Mouse (Mus musculus) ES-E14 (cell line): ENCODE results near the gene Grin2d. TPM values are rescaled to one million over a fixed set of nuclear protein-coding genes. Genes with fewer than 3 reads are reported as not detected.

ENCODE experiments used
- DNase-seq: peaks from one replicate; pipeline ENCODE4 v3.0.0-alpha.2; 2013; ENCODE audit warnings: low read depth, low spot score
- H3K27ac ChIP-seq: 2 replicates; pipeline ENCODE4 v1.5.1; 2012; ENCODE audit warnings: low read depth, mild to moderate bottlenecking, low read length, moderate library complexity, mixed read lengths; ENCODE audit not compliant: poor library complexity, insufficient read depth, severe bottlenecking
- H3K36me3 ChIP-seq: 2 replicates; pipeline ENCODE4 v1.6.1; 2012; ENCODE audit warnings: mild to moderate bottlenecking, low read length, moderate library complexity, mixed read lengths; ENCODE audit not compliant: control insufficient read depth, poor library complexity, insufficient read depth, severe bottlenecking
- H3K4me1 ChIP-seq, 2 experiments: fragments of 150-350 bp in 1 of 2; sonication (generic) in 1 of 2; 2 replicates each; pipeline ENCODE4 v1.6.1; 2012; ENCODE audit warnings: low read length in 2 of 2, mild to moderate bottlenecking in 1 of 2, mixed read lengths in 1 of 2; ENCODE audit not compliant: control insufficient read depth in 2 of 2, insufficient read depth in 2 of 2, poor library complexity in 1 of 2
- H3K4me3 ChIP-seq, 2 experiments: fragments of 150-350 bp in 1 of 2; sonication (generic) in 1 of 2; 2 replicates each; pipeline ENCODE4 v1.5.1; 2012; ENCODE audit warnings: low read length in 2 of 2, low read depth in 1 of 2, mild to moderate bottlenecking in 1 of 2, mixed read lengths in 1 of 2; ENCODE audit not compliant: insufficient read depth in 1 of 2, poor library complexity in 1 of 2, severe bottlenecking in 1 of 2
- H3K9ac ChIP-seq: 2 replicates; pipeline ENCODE4 v1.6.1; 2012; ENCODE audit warnings: low read depth, mild to moderate bottlenecking, low read length, mixed read lengths; ENCODE audit not compliant: poor library complexity, insufficient read depth, severe bottlenecking
- H3K9me3 ChIP-seq: fragments of 150-350 bp; sonication (generic); 2 replicates; pipeline ENCODE4 v1.6.1; 2012; ENCODE audit warnings: low read depth, mild to moderate bottlenecking, low read length; ENCODE audit not compliant: control insufficient read depth, insufficient read depth
- CHD2 ChIP-seq: IDR thresholded peaks from 2 replicates; pipeline ENCODE4 v1.6.1; 2014; ENCODE audit warnings: mild to moderate bottlenecking, low read depth, low read length, inconsistent platforms
- HCFC1 ChIP-seq: IDR thresholded peaks from 2 replicates; pipeline ENCODE4 v1.6.1; 2012; ENCODE audit warnings: low read length, inconsistent platforms, borderline replicate concordance; ENCODE audit not compliant: insufficient read depth
- MAFK ChIP-seq: IDR thresholded peaks from 2 replicates; pipeline ENCODE4 v1.6.1; 2014; ENCODE audit warnings: mild to moderate bottlenecking, low read depth, low read length, inconsistent platforms; ENCODE audit not compliant: insufficient read depth
- ZC3H11A ChIP-seq: IDR thresholded peaks from 2 replicates; pipeline ENCODE4 v1.6.1; 2012; ENCODE audit warnings: low read depth, mild to moderate bottlenecking, inconsistent platforms, low read length, borderline replicate concordance
- ZNF384 ChIP-seq: IDR thresholded peaks from 2 replicates; pipeline ENCODE4 v1.6.1; 2012; ENCODE audit warnings: low read depth, low read length, inconsistent platforms
- in situ Hi-C, 2 experiments: fragments of 600-800 bp; cut with MboI; formaldehyde crosslinking; loops; one replicate each; pipeline ENCODE4 v1.15.1; 2025; ENCODE audit warnings: low sequenced_read_pairs in 2 of 2, inconsistent platforms in 1 of 2; ENCODE audit not compliant: unreplicated experiment in 2 of 2
- total RNA-seq: library from RNA; depleted of rRNA; stranded (reverse); fragments of 300-350 nt; gene quantifications from 2 replicates; pipeline ENCODE4 v1.2.3, GENCODE M21; 2012

Gene Grin2d
- total RNA-seq, 1 experiment, result 0.67 TPM

GRCm38 (mm10) chr7:45850661-45851060 lies 27.5 kb downstream of the Grin2d start:
- no peak overlapping the region for H3K27ac ChIP-seq
- no peak for DNase-seq
- no peaks in the 10 kb centered on the region for H3K4me1 ChIP-seq
- in situ Hi-C loops, result no loop called here
- TF ChIP-seq CHD2 (no peak), MAFK (no peak), ZNF384 (no peak), HCFC1 (no peak), ZC3H11A (no peak)
- H3K9ac ChIP-seq, result no peak overlapping the region
- no peaks in the 10 kb centered on the region for H3K9me3 ChIP-seq
- no peak overlapping the region for H3K4me3 ChIP-seq
- H3K36me3 ChIP-seq, result no peaks in the 10 kb centered on the region

GRCm38 (mm10) chr7:45848447-45849027 lies 29.6 kb downstream of the Grin2d start:
- no peak overlapping the region for H3K9ac ChIP-seq
- no peak for DNase-seq

GRCm38 (mm10) chr7:45842950-45843744 lies 35.0 kb downstream of the Grin2d start:
- H3K27ac ChIP-seq, result no peak overlapping the region
- in situ Hi-C loops, result no loop called here
- H3K9me3 ChIP-seq, result no peaks in the 10 kb centered on the region
- no peak for DNase-seq
- H3K9ac ChIP-seq, result no peak overlapping the region
- H3K4me3 ChIP-seq, result no peak overlapping the region
- TF ChIP-seq CHD2 (no peak), MAFK (no peak), HCFC1 (no peak), ZC3H11A (no peak), ZNF384 (no peak)
- no peaks in the 10 kb centered on the region for H3K4me1 ChIP-seq
- H3K36me3 ChIP-seq, result no peaks in the 10 kb centered on the region

More at GRCm38 (mm10) chr7:45848447-45849027, 29.6 kb downstream of the Grin2d start:
- no peak overlapping the region for H3K27ac ChIP-seq
- H3K4me3 ChIP-seq, result no peak overlapping the region
- in situ Hi-C loops, result no loop called here
- H3K4me1 ChIP-seq, result no peaks in the 10 kb centered on the region
- no peak for TF ChIP-seq ZC3H11A
- no peak for TF ChIP-seq ZNF384
- TF ChIP-seq HCFC1, result no peak
- TF ChIP-seq CHD2, result no peak
- no peak for TF ChIP-seq MAFK
- no peaks in the 10 kb centered on the region for H3K36me3 ChIP-seq
- no peaks in the 10 kb centered on the region for H3K9me3 ChIP-seq

GRCm38 (mm10) chr7:45833924-45834323 lies 44.3 kb downstream of the Grin2d start:
- in situ Hi-C loops, result no loop called here
- TF ChIP-seq HCFC1 (no peak), ZC3H11A (no peak), MAFK (no peak), CHD2 (no peak), ZNF384 (no peak)

More at GRCm38 (mm10) chr7:45833924-45834323, 44.3 kb downstream of the Grin2d start:
- DNase-seq, result no peak
- Histone ChIP-seq H3K4me1 (peaks cover 0 to 6% of the 10 kb centered on the region in 2 experiments; a peak in 2 of 4 replicates), H3K9ac (peak overlapping the region; percentile 59), H3K27ac (no peak overlapping the region), H3K9me3 (no peaks in the 10 kb centered on the region), H3K4me3 (peak overlapping the region; percentile 54 to 73), H3K36me3 (peaks cover 3% of the 10 kb centered on the region; the same call in 1 of the 2 replicates)
